Mouse (Mus musculus) brain, adult 2 months (tissue): ENCODE data around the gene Spata19.
A peak's percentile ranks its signal among the peaks of the same experiment; 100 is the strongest.

Experiments used
- DNase-seq: peaks from one replicate; pipeline ENCODE4 v3.0.0; 2011; ENCODE audit warnings: low read depth, low spot score

Spata19 gene

GRCm38 (mm10) chr9:27396500-27396899 lies at the start of gene Spata19:
Gene Spata19 (plus strand): TSS chr9:27396800.
- DNase-seq = no peak

GRCm38 (mm10) chr9:27353082-27353481 lies 43.5 kb upstream of the Spata19 start:
- peak; percentile 63 for DNase-seq

GRCm38 (mm10) chr9:27357893-27358292 lies 38.7 kb upstream of the Spata19 start:
- DNase-seq = no peak

- no peak for DNase-seq
Measured at GRCm38 (mm10) chr9:27367231-27367630, 29.4 kb upstream of the Spata19 start.

- DNase-seq = no peak
Measured at GRCm38 (mm10) chr9:27369108-27369507, 27.5 kb upstream of the Spata19 start.

GRCm38 (mm10) chr9:27375746-27376145 lies 20.9 kb upstream of the Spata19 start:
- DNase-seq = peak; percentile 52

GRCm38 (mm10) chr9:27386951-27387350 lies 9.6 kb upstream of the Spata19 start:
- peak; percentile 85 for DNase-seq

- peak; percentile 90 for DNase-seq
Measured at GRCm38 (mm10) chr9:27401169-27401568, 4.6 kb downstream of the Spata19 start.

- peak; percentile 94 for DNase-seq
Measured at GRCm38 (mm10) chr9:27409733-27410132, 13.1 kb downstream of the Spata19 start.

GRCm38 (mm10) chr9:27414058-27414460 lies 17.5 kb downstream of the Spata19 start:
- DNase-seq = peak; percentile 92

- peak; percentile 76 for DNase-seq
Measured at GRCm38 (mm10) chr9:27424511-27424910, 27.9 kb downstream of the Spata19 start.

- no peak for DNase-seq
Measured at GRCm38 (mm10) chr9:27428552-27428951, 32.0 kb downstream of the Spata19 start.

GRCm38 (mm10) chr9:27433301-27433700 lies 36.7 kb downstream of the Spata19 start:
- DNase-seq = no peak

- DNase-seq = no peak
Measured at GRCm38 (mm10) chr9:27435936-27436335, 39.3 kb downstream of the Spata19 start.

GRCm38 (mm10) chr9:27437391-27438061 lies 40.9 kb downstream of the Spata19 start:
- DNase-seq = peak; percentile 76

- DNase-seq = no peak
Measured at GRCm38 (mm10) chr9:27449780-27450422, 53.3 kb downstream of the Spata19 start.
